In genomic region chr8:76422861-76423532, GRCm38 (mm10) we compare ENCODE assay signal across 18 mouse cellular contexts.
DNase-seq lines count a peak whose midpoint lies in the region; ATAC-seq lines count a peak whose summit lies in the region.
"Had no signal": no experiment of that assay in that cellular context is flagged by ENCODE, and none has a peak within 500 bp of the region (broad histone marks: within the 10 kb centered on the region; RNA-seq: fewer than 3 reads in every experiment).

No protein-coding gene starts in this region.

- H3K27ac ChIP-seq in hindbrain, embryonic 12.5 days = no peak overlapping the region
- no peak overlapping the region for H3K27ac ChIP-seq in hindbrain, embryonic 16.5 days (ENCODE audit: low read depth, low read length)
- H3K27ac ChIP-seq in neural tube, embryonic 11.5 days (ENCODE audit: low read depth, low read length) = no peak overlapping the region
- H3K27ac ChIP-seq in neural tube, embryonic 15.5 days (replicated peaks) = no peak overlapping the region
- H3K27ac ChIP-seq: embryonic facial prominence, embryonic 10.5 days; embryonic facial prominence, embryonic 12.5 days; forebrain, embryonic 13.5 days; forebrain, embryonic 15.5 days had no signal

- H3K36me3 ChIP-seq in hindbrain, embryonic 12.5 days = no peaks in the 10 kb centered on the region
- no peaks in the 10 kb centered on the region for H3K36me3 ChIP-seq in hindbrain, embryonic 16.5 days (ENCODE audit: control insufficient read depth, insufficient read depth, low read length)
- H3K36me3 ChIP-seq in neural tube, embryonic 11.5 days (ENCODE audit: control insufficient read depth, insufficient read depth, low read length) = no peaks in the 10 kb centered on the region
- H3K36me3 ChIP-seq in neural tube, embryonic 15.5 days = no peaks in the 10 kb centered on the region
- H3K36me3 ChIP-seq: embryonic facial prominence, embryonic 10.5 days; embryonic facial prominence, embryonic 12.5 days; forebrain, embryonic 15.5 days had no signal

- ATAC-seq in hindbrain, embryonic 12.5 days (ENCODE audit: low FRiP score) = 0 out of 2 replicates have a peak, but pooled peaks have one; percentile 58
- ATAC-seq in hindbrain, embryonic 16.5 days = no peak
- peak; percentile 41; the same call in 1 of the 2 replicates for ATAC-seq in neural tube, embryonic 11.5 days (ENCODE audit: insufficient read depth, low FRiP score, low TSS enrichment)
- no peak for ATAC-seq in neural tube, embryonic 15.5 days (ENCODE audit: low FRiP score)
- ATAC-seq: forebrain, embryonic 13.5 days; forebrain, embryonic 15.5 days had no signal

- H3K4me3 ChIP-seq in hindbrain, embryonic 12.5 days = no peak overlapping the region
- no peak overlapping the region for H3K4me3 ChIP-seq in hindbrain, embryonic 16.5 days (ENCODE audit: low read length)
- no peak overlapping the region for H3K4me3 ChIP-seq in neural tube, embryonic 11.5 days (ENCODE audit: low read depth, low read length)
- H3K4me3 ChIP-seq in neural tube, embryonic 15.5 days (replicated peaks) = no peak overlapping the region
- H3K4me3 ChIP-seq: embryonic facial prominence, embryonic 10.5 days; embryonic facial prominence, embryonic 12.5 days; forebrain, embryonic 13.5 days; forebrain, embryonic 15.5 days had no signal

- H3K4me1 ChIP-seq in hindbrain, embryonic 12.5 days = no peaks in the 10 kb centered on the region
- H3K4me1 ChIP-seq in hindbrain, embryonic 16.5 days (ENCODE audit: control insufficient read depth, insufficient read depth, low read depth, low read length) = no peaks in the 10 kb centered on the region
- H3K4me1 ChIP-seq in neural tube, embryonic 11.5 days (ENCODE audit: control insufficient read depth, insufficient read depth, low read length) = no peaks in the 10 kb centered on the region
- no peaks in the 10 kb centered on the region for H3K4me1 ChIP-seq in neural tube, embryonic 15.5 days
- H3K4me1 ChIP-seq: embryonic facial prominence, embryonic 10.5 days; embryonic facial prominence, embryonic 12.5 days; forebrain, embryonic 13.5 days; forebrain, embryonic 15.5 days had no signal

- H3K4me2 ChIP-seq in hindbrain, embryonic 12.5 days (replicated peaks) = no peak overlapping the region
- H3K4me2 ChIP-seq in hindbrain, embryonic 16.5 days (ENCODE audit: low read length) = no peak overlapping the region
- H3K4me2 ChIP-seq in neural tube, embryonic 11.5 days (ENCODE audit: low read depth) = no peak overlapping the region
- no peak overlapping the region for H3K4me2 ChIP-seq in neural tube, embryonic 15.5 days
- H3K4me2 ChIP-seq: embryonic facial prominence, embryonic 12.5 days; forebrain, embryonic 13.5 days; forebrain, embryonic 15.5 days had no signal

- no peaks in the 10 kb centered on the region for H3K9me3 ChIP-seq in hindbrain, embryonic 12.5 days (replicated peaks)
- H3K9me3 ChIP-seq in hindbrain, embryonic 16.5 days (ENCODE audit: control insufficient read depth, low read length) = no peaks in the 10 kb centered on the region
- H3K9me3 ChIP-seq in neural tube, embryonic 11.5 days (ENCODE audit: control insufficient read depth, low read length) = no peaks in the 10 kb centered on the region
- no peaks in the 10 kb centered on the region for H3K9me3 ChIP-seq in neural tube, embryonic 15.5 days (replicated peaks)
- H3K9me3 ChIP-seq: embryonic facial prominence, embryonic 10.5 days; embryonic facial prominence, embryonic 12.5 days; forebrain, embryonic 13.5 days; forebrain, embryonic 15.5 days had no signal

- no peak overlapping the region for H3K9ac ChIP-seq in hindbrain, embryonic 12.5 days
- no peak overlapping the region for H3K9ac ChIP-seq in hindbrain, embryonic 16.5 days (ENCODE audit: low read depth, low read length)
- H3K9ac ChIP-seq in neural tube, embryonic 11.5 days (ENCODE audit: low read length) = no peak overlapping the region
- no peak overlapping the region for H3K9ac ChIP-seq in neural tube, embryonic 15.5 days (replicated peaks)
- H3K9ac ChIP-seq: embryonic facial prominence, embryonic 12.5 days; forebrain, embryonic 13.5 days; forebrain, embryonic 15.5 days had no signal

- DNase-seq in neural tube, embryonic 11.5 days (ENCODE audit: low spot score) = no peak
- DNase-seq in mesoderm, embryonic 11.5 days (ENCODE audit: low read depth, low spot score) = peak; percentile 2
- no peak for DNase-seq in ovary, postnatal 10 days (ENCODE audit: low spot score)
- DNase-seq: adrenal gland, adult 2 months; adrenal gland, postnatal 10 days; adrenal gland, postnatal 25 days; cerebellum, adult 11-12 months; cerebellum, adult 2 months; cerebellum, adult 9-10 months; cerebellum, postnatal 10 days; cerebellum, postnatal 25 days had no signal

- H3K27me3 ChIP-seq in hindbrain, embryonic 12.5 days = no peaks in the 10 kb centered on the region
- H3K27me3 ChIP-seq in hindbrain, embryonic 16.5 days (replicated peaks; ENCODE audit: control insufficient read depth, insufficient read depth, low read length) = no peaks in the 10 kb centered on the region
- H3K27me3 ChIP-seq in neural tube, embryonic 11.5 days (ENCODE audit: control insufficient read depth, insufficient read depth, low read length) = no peaks in the 10 kb centered on the region
- H3K27me3 ChIP-seq in neural tube, embryonic 15.5 days (replicated peaks) = no peaks in the 10 kb centered on the region
- H3K27me3 ChIP-seq: embryonic facial prominence, embryonic 12.5 days; forebrain, embryonic 13.5 days; forebrain, embryonic 15.5 days had no signal

- 59% methylated on average over 7 of the region's 7 CpGs for WGBS in hindbrain, embryonic 12.5 days
- WGBS in hindbrain, embryonic 16.5 days = 53% methylated on average over 7 of the region's 7 CpGs
- 71% methylated on average over 7 of the region's 7 CpGs for WGBS in neural tube, embryonic 11.5 days
- WGBS in neural tube, embryonic 15.5 days = 71% methylated on average over 7 of the region's 7 CpGs

Comparison
In these comparisons a context has a peak if more than half of its experiments do, and no peak if none do; other contexts are left out.
1. ATAC-seq: peak in hindbrain, embryonic 12.5 days (single experiment) and neural tube, embryonic 11.5 days (single experiment); none in hindbrain, embryonic 16.5 days (single experiment) and neural tube, embryonic 15.5 days (single experiment).